Mouse (Mus musculus) MEL (cell line): ENCODE results near the gene Sorbs1. TPM values are rescaled to one million over a fixed set of nuclear protein-coding genes. Genes with fewer than 3 reads are reported as not detected.

Experiments
- DNase-seq: peaks from one replicate; pipeline ENCODE4 v3.0.0; 2011; ENCODE audit warnings: low read depth, low spot score
- H3K27ac ChIP-seq: 2 replicates; pipeline ENCODE4 v1.5.1; 2012; ENCODE audit warnings: low read depth, mild to moderate bottlenecking, control low read depth, low read length, moderate library complexity; ENCODE audit not compliant: control insufficient read depth
- H3K27me3 ChIP-seq, 2 experiments: fragments of 150-350 bp in 1 of 2; sonication (generic) in 1 of 2; 2 replicates each; pipeline ENCODE4 v1.6.1; 2012; ENCODE audit warnings: low read length in 2 of 2, mild to moderate bottlenecking in 2 of 2, improper control_type of control experiment in 1 of 2, moderate library complexity in 1 of 2; ENCODE audit not compliant: insufficient read depth in 2 of 2, control insufficient read depth in 1 of 2
- H3K36me3 ChIP-seq, 2 experiments: 2 replicates each; pipeline ENCODE4 v1.6.1; 2012 to 2014; ENCODE audit warnings: low read length in 2 of 2, improper control_type of control experiment in 1 of 2, inconsistent platforms in 1 of 2, mild to moderate bottlenecking in 1 of 2; ENCODE audit not compliant: insufficient read depth in 2 of 2, control insufficient read depth in 1 of 2
- H3K4me1 ChIP-seq, 2 experiments: fragments of 150-350 bp in 1 of 2; sonication (generic) in 1 of 2; 2 replicates each; pipeline ENCODE4 v1.6.1; 2012; ENCODE audit warnings: low read length in 2 of 2, improper control_type of control experiment in 1 of 2, mild to moderate bottlenecking in 1 of 2; ENCODE audit not compliant: insufficient read depth in 2 of 2, control insufficient read depth in 1 of 2
- H3K4me3 ChIP-seq, 2 experiments: fragments of 150-350 bp in 1 of 2; sonication (generic) in 1 of 2; 2 replicates each; pipeline ENCODE4 v1.5.1; 2012; ENCODE audit warnings: low read depth in 2 of 2, low read length in 2 of 2, mild to moderate bottlenecking in 2 of 2, moderate library complexity in 2 of 2, control low read depth in 1 of 2, improper control_type of control experiment in 1 of 2; ENCODE audit not compliant: control insufficient read depth in 1 of 2, insufficient read depth in 1 of 2
- H3K79me2 ChIP-seq: 2 replicates; pipeline ENCODE4 v1.6.1; 2012; ENCODE audit warnings: mild to moderate bottlenecking, low read length, moderate library complexity; ENCODE audit not compliant: control insufficient read depth, poor library complexity, insufficient read depth
- H3K9ac ChIP-seq: 2 replicates; pipeline ENCODE4 v1.6.1; 2012; ENCODE audit warnings: low read depth, mild to moderate bottlenecking, control low read depth, low read length, moderate library complexity; ENCODE audit not compliant: control insufficient read depth, poor library complexity, severe bottlenecking
- H3K9me3 ChIP-seq: fragments of 150-350 bp; sonication (generic); replicated peaks from 2 replicates; pipeline ENCODE4 v1.6.1; 2012; ENCODE audit warnings: mild to moderate bottlenecking, low read length, improper control_type of control experiment, moderate library complexity; ENCODE audit not compliant: insufficient read depth
- BHLHE40 ChIP-seq: IDR thresholded peaks from 2 replicates; pipeline ENCODE4 v1.6.1; 2012; ENCODE audit warnings: low read depth, mild to moderate bottlenecking, inconsistent platforms, low read length, improper control_type of control experiment, borderline replicate concordance
- CHD1 ChIP-seq: IDR thresholded peaks from 2 replicates; pipeline ENCODE4 v1.6.1; 2012; ENCODE audit warnings: low read depth, mild to moderate bottlenecking, inconsistent platforms, low read length, improper control_type of control experiment
- CTCF ChIP-seq, 3 experiments: IDR thresholded peaks in 2 of 3; conservative IDR thresholded peaks in 1 of 3; 2 replicates each; pipeline ENCODE4 v1.5.1; 2011 to 2012; ENCODE audit warnings: low read length in 3 of 3, low read depth in 2 of 3, mild to moderate bottlenecking in 2 of 3, improper control_type of control experiment in 1 of 3, inconsistent platforms in 1 of 3, mixed read lengths in 1 of 3, moderate library complexity in 1 of 3; ENCODE audit not compliant: control insufficient read depth in 1 of 3, insufficient read depth in 1 of 3, poor library complexity in 1 of 3, severe bottlenecking in 1 of 3
- E2F4 ChIP-seq: IDR thresholded peaks from 2 replicates; pipeline ENCODE4 v1.6.1; 2011; ENCODE audit warnings: low read depth, low read length, improper control_type of control experiment, borderline replicate concordance
- ELF1 ChIP-seq: IDR thresholded peaks from 2 replicates; pipeline ENCODE4 v1.6.1; 2014; ENCODE audit warnings: low read depth, mild to moderate bottlenecking, inconsistent platforms, low read length, improper control_type of control experiment, moderate library complexity
- GATA1 ChIP-seq: IDR thresholded peaks from 2 replicates; pipeline ENCODE4 v1.6.1; 2011; ENCODE audit warnings: low read depth, low read length, improper control_type of control experiment
- JUND ChIP-seq: IDR thresholded peaks from 2 replicates; pipeline ENCODE4 v1.6.1; 2011; ENCODE audit warnings: low read depth, mild to moderate bottlenecking, improper control_type of control experiment, low read length
- KAT2A ChIP-seq: conservative IDR thresholded peaks from 2 replicates; pipeline ENCODE4 v1.6.1; 2012; ENCODE audit warnings: low read depth, low read length, improper control_type of control experiment, inconsistent platforms
- MAFK ChIP-seq: IDR thresholded peaks from 2 replicates; pipeline ENCODE4 v1.6.1; 2011; ENCODE audit warnings: low read depth, mild to moderate bottlenecking, low read length, improper control_type of control experiment, borderline replicate concordance
- MAX ChIP-seq: IDR thresholded peaks from 2 replicates; pipeline ENCODE4 v1.6.1; 2011; ENCODE audit warnings: low read length, improper control_type of control experiment
- MEF2A ChIP-seq: IDR thresholded peaks from 2 replicates; pipeline ENCODE4 v1.6.1; 2014; ENCODE audit warnings: low read depth, mild to moderate bottlenecking, inconsistent platforms, low read length, improper control_type of control experiment; ENCODE audit not compliant: poor library complexity, insufficient replicate concordance, severe bottlenecking; ENCODE audit errors: extremely low read depth
- MYB ChIP-seq: IDR thresholded peaks from 2 replicates; pipeline ENCODE4 v1.6.1; 2011; ENCODE audit warnings: mild to moderate bottlenecking, low read depth, low read length, improper control_type of control experiment
- NELFE ChIP-seq: IDR thresholded peaks from 2 replicates; pipeline ENCODE4 v1.6.1; 2011; ENCODE audit warnings: low read depth, low read length, improper control_type of control experiment
- POLR2A ChIP-seq, 2 experiments: IDR thresholded peaks; 2 replicates each; pipeline ENCODE4 v1.6.1; 2011 to 2012; ENCODE audit warnings: low read length in 2 of 2, mild to moderate bottlenecking in 2 of 2, control low read depth in 1 of 2, improper control_type of control experiment in 1 of 2, low read depth in 1 of 2, moderate library complexity in 1 of 2; ENCODE audit not compliant: control insufficient read depth in 1 of 2, insufficient read depth in 1 of 2, poor library complexity in 1 of 2
- POLR2AphosphoS2 ChIP-seq: IDR thresholded peaks from 2 replicates; pipeline ENCODE4 v1.6.1; 2011; ENCODE audit warnings: low read length, improper control_type of control experiment
- POLR2AphosphoS5 ChIP-seq: IDR thresholded peaks from 2 replicates; pipeline ENCODE4 v1.6.1; 2012; ENCODE audit warnings: low read depth, borderline replicate concordance, mild to moderate bottlenecking, inconsistent platforms, low read length, moderate library complexity, mixed read lengths
- RAD21 ChIP-seq: IDR thresholded peaks from 2 replicates; pipeline ENCODE4 v1.6.1; 2011; ENCODE audit warnings: mild to moderate bottlenecking, low read depth, low read length, improper control_type of control experiment
- SIN3A ChIP-seq: IDR thresholded peaks from 2 replicates; pipeline ENCODE4 v1.6.1; 2012; ENCODE audit warnings: low read length, improper control_type of control experiment, inconsistent platforms
- SMC3 ChIP-seq: IDR thresholded peaks from 2 replicates; pipeline ENCODE4 v1.6.1; 2011; ENCODE audit warnings: low read depth, low read length, improper control_type of control experiment
- TAL1 ChIP-seq: IDR thresholded peaks from 2 replicates; pipeline ENCODE4 v1.6.1; 2012; ENCODE audit warnings: mild to moderate bottlenecking, inconsistent platforms, low read length, moderate library complexity, mixed read lengths
- TBP ChIP-seq: IDR thresholded peaks from 2 replicates; pipeline ENCODE4 v1.8.0; 2011; ENCODE audit warnings: low read depth, low read length, improper control_type of control experiment
- TCF12 ChIP-seq: IDR thresholded peaks from 2 replicates; pipeline ENCODE4 v1.6.1; 2014; ENCODE audit warnings: low read depth, mild to moderate bottlenecking, inconsistent platforms, low read length, improper control_type of control experiment, moderate library complexity
- USF1 ChIP-seq: IDR thresholded peaks from 2 replicates; pipeline ENCODE4 v1.6.1; 2014; ENCODE audit warnings: low read depth, mild to moderate bottlenecking, inconsistent platforms, low read length, improper control_type of control experiment, moderate library complexity
- USF2 ChIP-seq, 2 experiments: IDR thresholded peaks; 2 replicates each; pipeline ENCODE4 v1.6.1; 2011 to 2012; ENCODE audit warnings: improper control_type of control experiment in 2 of 2, low read length in 2 of 2, borderline replicate concordance in 1 of 2, inconsistent platforms in 1 of 2, low read depth in 1 of 2, mild to moderate bottlenecking in 1 of 2; ENCODE audit not compliant: insufficient read depth in 1 of 2
- ZKSCAN1 ChIP-seq: IDR thresholded peaks from 2 replicates; pipeline ENCODE4 v1.6.1; 2012; ENCODE audit warnings: low read depth, mild to moderate bottlenecking, inconsistent platforms, low read length, improper control_type of control experiment, moderate library complexity
- polyA plus RNA-seq, 2 experiments: library from polyadenylated mRNA; stranded (reverse) in 1 of 2; unstranded in 1 of 2; fragments of >175 nt in 1 of 2; fragments of >200 nt in 1 of 2; gene quantifications; 2 replicates each; pipeline versions ENCODE4 v1.2.1 to v1.2.4; 2012; ENCODE audit warnings: low replicate concordance in 2 of 2, low read depth in 1 of 2; ENCODE audit not compliant: insufficient read length in 2 of 2, insufficient read depth in 1 of 2, missing spikeins in 1 of 2
- total RNA-seq: library from RNA; depleted of rRNA; stranded (reverse); fragments of 300-350 nt; gene quantifications from 2 replicates; pipeline ENCODE4 v1.2.3, GENCODE M21; 2012

The Sorbs1 gene
- total and polyA plus RNA-seq, 3 experiments: 1.3 to 5.3 TPM; not detected in 1

DNA sequence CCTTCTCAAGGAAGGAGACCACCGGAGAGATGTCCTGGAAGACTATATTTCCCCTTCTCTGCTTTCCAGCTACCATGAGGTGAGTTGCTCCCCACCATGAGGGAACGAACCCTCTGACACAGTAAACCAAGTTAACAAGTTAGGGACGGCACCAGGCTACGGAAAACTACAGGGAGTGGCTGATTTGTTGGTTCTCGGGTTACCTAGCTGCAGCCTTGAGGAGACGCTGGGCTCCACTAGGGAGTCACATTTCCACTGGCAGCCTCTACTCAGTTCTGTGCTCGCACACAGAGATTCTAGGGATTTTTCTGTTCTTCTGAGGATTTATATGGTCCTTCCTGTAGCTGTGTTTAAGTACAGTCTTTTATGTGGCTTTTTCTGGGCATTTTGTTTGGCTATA is 42.5 kb upstream of the Sorbs1 start:
- no peak for DNase-seq
- H3K9ac ChIP-seq: no peak overlapping the region
- H3K79me2 ChIP-seq: no peaks in the 10 kb centered on the region
- H3K9me3 ChIP-seq: no peaks in the 10 kb centered on the region
- no peak overlapping the region for H3K27ac ChIP-seq
- no peaks in the 10 kb centered on the region for H3K27me3 ChIP-seq
- H3K4me1 ChIP-seq: no peaks in the 10 kb centered on the region
- H3K36me3 ChIP-seq: peaks cover 0 to 13% of the 10 kb centered on the region in 2 experiments; a peak in 2 of 4 replicates
- TF ChIP-seq MYB: no peak
- no peak for TF ChIP-seq KAT2A
- TF ChIP-seq E2F4: no peak
- TF ChIP-seq MAFK: no peak
- TF ChIP-seq USF2 (IDR thresholded peaks at IDR 0.05; ENCODE audit: borderline replicate concordance in 1 of 2, insufficient read depth in 1 of 2, low read depth in 1 of 2, low read length in 2 of 2): no peak
- no peak for TF ChIP-seq MEF2A
- TF ChIP-seq USF1: no peak
- TF ChIP-seq POLR2A (IDR thresholded peaks at IDR 0.05; ENCODE audit: control insufficient read depth in 1 of 2, insufficient read depth in 1 of 2, low read depth in 1 of 2, low read length in 2 of 2, poor library complexity in 1 of 2): no peak
- no peak for TF ChIP-seq POLR2AphosphoS2
- no peak for TF ChIP-seq JUND
- no peak overlapping the region for H3K4me3 ChIP-seq

DNA sequence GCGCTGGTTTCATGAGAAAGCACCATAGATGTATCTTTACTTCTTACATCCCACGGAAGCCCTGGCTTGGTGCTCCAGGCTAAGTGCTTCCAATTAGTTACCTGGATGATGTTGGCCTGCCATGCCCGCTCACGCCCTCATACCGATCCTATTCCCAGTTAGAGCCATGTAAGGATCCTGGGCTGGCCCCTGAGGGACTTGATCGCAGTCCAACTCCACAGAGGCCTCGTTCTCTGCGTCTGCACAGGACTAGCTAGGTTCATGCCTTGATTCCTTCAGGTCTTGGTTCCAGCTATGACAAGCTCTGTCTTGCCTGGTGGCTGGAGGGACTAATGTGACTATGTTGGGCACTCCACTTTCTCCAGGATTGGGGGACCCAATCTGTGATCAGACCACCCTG is 41.6 kb upstream of the Sorbs1 start:
- Histone ChIP-seq H3K27me3 (no peaks in the 10 kb centered on the region), H3K4me1 (no peaks in the 10 kb centered on the region), H3K36me3 (peaks cover 0 to 16% of the 10 kb centered on the region in 2 experiments; a peak in 2 of 4 replicates), H3K4me3 (no peak overlapping the region), H3K79me2 (no peaks in the 10 kb centered on the region), H3K9me3 (no peaks in the 10 kb centered on the region), H3K27ac (no peak overlapping the region), H3K9ac (no peak overlapping the region)
- no peak for TF ChIP-seq CTCF (IDR thresholded peaks at IDR 0.05 in 2 of 3, conservative IDR thresholded peaks at IDR 0.05 in 1 of 3; ENCODE audit: control insufficient read depth in 1 of 3, insufficient read depth in 1 of 3, low read depth in 2 of 3, low read length in 3 of 3, poor library complexity in 1 of 3, severe bottlenecking in 1 of 3)
- DNase-seq: no peak

DNA sequence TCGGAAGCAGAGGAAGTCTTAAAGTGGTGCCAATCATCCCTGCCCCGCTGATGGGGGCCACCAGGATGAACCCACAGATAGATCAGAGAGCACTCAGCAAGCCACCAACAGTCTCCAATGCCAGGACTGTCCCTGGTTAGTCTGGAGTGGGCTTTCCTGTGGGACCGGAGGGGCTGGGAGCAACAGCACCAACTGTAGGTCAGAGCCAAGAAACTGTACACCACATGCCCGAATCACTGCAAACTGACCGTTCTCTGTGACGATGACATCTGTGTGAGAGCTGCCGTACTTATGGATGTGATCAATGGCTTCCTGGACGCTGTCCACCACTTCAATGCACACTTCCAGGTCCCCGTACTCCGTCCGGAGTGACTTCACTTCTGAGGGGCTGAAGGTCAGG is 40.8 kb upstream of the Sorbs1 start:
- no peak overlapping the region for H3K27ac ChIP-seq

More for the DNA sequence above, 40.8 kb upstream of the Sorbs1 start:
- no peak overlapping the region for H3K9ac ChIP-seq
- no peak for DNase-seq
- H3K4me1 ChIP-seq: no peaks in the 10 kb centered on the region
- H3K27me3 ChIP-seq: no peaks in the 10 kb centered on the region
- TF ChIP-seq MAX (no peak), BHLHE40 (no peak), USF2 (IDR thresholded peaks at IDR 0.05; ENCODE audit: borderline replicate concordance in 1 of 2, insufficient read depth in 1 of 2, low read depth in 1 of 2, low read length in 2 of 2) (no peak), SMC3 (no peak), MYB (no peak), SIN3A (no peak), GATA1 (no peak), RAD21 (no peak), TAL1 (no peak), NELFE (no peak), CHD1 (no peak), ZKSCAN1 (no peak), TCF12 (no peak), TBP (no peak), POLR2A (IDR thresholded peaks at IDR 0.05; ENCODE audit: control insufficient read depth in 1 of 2, insufficient read depth in 1 of 2, low read depth in 1 of 2, low read length in 2 of 2, poor library complexity in 1 of 2) (no peak), ELF1 (no peak), POLR2AphosphoS5 (no peak), JUND (no peak), POLR2AphosphoS2 (no peak), E2F4 (no peak)
- TF ChIP-seq, all 39 proteins: peak for 0
- H3K9me3 ChIP-seq: no peaks in the 10 kb centered on the region
- peaks cover 0 to 16% of the 10 kb centered on the region in 2 experiments; a peak in 2 of 4 replicates for H3K36me3 ChIP-seq
- H3K79me2 ChIP-seq: no peaks in the 10 kb centered on the region
- no peak overlapping the region for H3K4me3 ChIP-seq
